Mouse (Mus musculus) embryonic facial prominence, embryonic 11.5 days (tissue): Measurements from ENCODE around the gene Alg1. TPM values are rescaled to one million over a fixed set of nuclear protein-coding genes. Genes with fewer than 3 reads are reported as not detected.
"Not testable (repeated sequence)": the region's sequence is repeated elsewhere in the genome, so short reads cannot be mapped to it uniquely, and the experiment has no call there.

ENCODE experiments used
- ATAC-seq: fragments of 200-750 bp; cut with Nextera tagmentation; replicated peaks from 2 replicates; pipeline ENCODE4 v1.8.0; 2017; ENCODE audit warnings: low read depth; ENCODE audit not compliant: insufficient number of reproducible peaks, low FRiP score, low TSS enrichment
- DNase-seq: peaks from one replicate; pipeline ENCODE4 v3.0.0-alpha.2; 2015; ENCODE audit warnings: low spot score
- H3K27ac ChIP-seq: fragments of 300-500 bp; sonication (generic); replicated peaks from 2 replicates; pipeline ENCODE4 v1.5.1; 2014; ENCODE audit warnings: mild to moderate bottlenecking, low read depth, low read length, control low read depth
- H3K27me3 ChIP-seq: fragments of 300-500 bp; sonication (generic); 2 replicates; pipeline ENCODE4 v1.6.1; 2014; ENCODE audit warnings: mild to moderate bottlenecking, low read length, moderate library complexity, mixed read lengths; ENCODE audit not compliant: control insufficient read depth, insufficient read depth
- H3K36me3 ChIP-seq: fragments of 300-500 bp; sonication (generic); replicated peaks from 2 replicates; pipeline ENCODE4 v1.6.1; 2014; ENCODE audit warnings: low read depth, mild to moderate bottlenecking, low read length, moderate library complexity, mixed read lengths; ENCODE audit not compliant: control insufficient read depth, insufficient read depth
- H3K4me1 ChIP-seq: fragments of 300-500 bp; sonication (generic); 2 replicates; pipeline ENCODE4 v1.6.1; 2014; ENCODE audit warnings: low read length, mixed read lengths; ENCODE audit not compliant: control insufficient read depth, insufficient read depth
- H3K4me2 ChIP-seq: fragments of 300-500 bp; sonication (generic); 2 replicates; pipeline ENCODE4 v1.6.1; 2014; ENCODE audit warnings: low read depth, mild to moderate bottlenecking, control low read depth, low read length, moderate library complexity
- H3K4me3 ChIP-seq: fragments of 300-500 bp; sonication (generic); 2 replicates; pipeline ENCODE4 v1.5.1; 2014; ENCODE audit warnings: low read depth, low read length, control low read depth
- H3K9ac ChIP-seq: fragments of 300-500 bp; sonication (generic); replicated peaks from 2 replicates; pipeline ENCODE4 v1.6.1; 2014; ENCODE audit warnings: mild to moderate bottlenecking, control low read depth, low read length
- H3K9me3 ChIP-seq: fragments of 300-500 bp; sonication (generic); replicated peaks from 2 replicates; pipeline ENCODE4 v1.6.1; 2016; ENCODE audit warnings: mild to moderate bottlenecking, low read length, inconsistent platforms, mixed read lengths; ENCODE audit not compliant: control insufficient read depth
- WGBS: fragments of 180-500 bp; shearing (Covaris S2); extraction: QIAGEN DNeasy Blood & Tissue Kit; methylation state at CpG from one replicate; pipeline ENCODE4 v1.1.7; 2014; 5-methylcytosine and 5-hydroxymethylcytosine counted together
- polyA plus RNA-seq: library from polyadenylated mRNA; unstranded; fragments of >200 nt; fragmentation: Nextera tagmentation; extraction: Ambion mirVana; gene quantifications from 2 replicates; pipeline ENCODE4 v1.2.1, GENCODE M21; 2014

Alg1 gene
- polyA plus RNA-seq, 1 experiment from 2014 or later, result 22.6 TPM

- no peak overlapping the region for H3K27ac ChIP-seq
- WGBS, result 79% methylated on average over 4 of the region's 4 CpGs
- DNase-seq (no peak), ATAC-seq (no peak)
- no peak overlapping the region for H3K9ac ChIP-seq
- no peaks in the 10 kb centered on the region for H3K4me1 ChIP-seq
- no peak overlapping the region for H3K4me3 ChIP-seq
- H3K9me3 ChIP-seq, result no peaks in the 10 kb centered on the region
- peaks cover 3% of the 10 kb centered on the region; the same call in 1 of the 2 replicates for H3K27me3 ChIP-seq
- no peaks in the 10 kb centered on the region for H3K36me3 ChIP-seq
- H3K4me2 ChIP-seq, result no peak overlapping the region
These were observed 12.0 kb upstream of the Alg1 start for GRCm38 (mm10) chr16:5221403-5221802.

GRCm38 (mm10) chr16:5222140-5222539, 11.3 kb upstream of the Alg1 start, which contains the start of gene AU021092:
Gene AU021092 (minus strand): TSS chr16:5222299.
- ATAC-seq (no peak), DNase-seq (no peak)
- no peak within 1 kb of the TSS for H3K4me3 ChIP-seq
- H3K9me3 ChIP-seq, result no peaks in the 10 kb centered on the region
- H3K27ac ChIP-seq, result no peak within 1 kb of the TSS
- no peaks in the 10 kb centered on the region for H3K4me1 ChIP-seq
- H3K27me3 ChIP-seq, result peaks cover 3% of the 10 kb centered on the region; the same call in 1 of the 2 replicates
- 70% methylated on average over 6 of the region's 6 CpGs for WGBS
- no peak within 1 kb of the TSS for H3K9ac ChIP-seq
- H3K36me3 ChIP-seq, result no peaks in the 10 kb centered on the region
- H3K4me2 ChIP-seq, result no peak within 1 kb of the TSS

- 10% methylated on average over 1 of the region's 1 CpGs for WGBS
- not testable (repeated sequence) for H3K4me3 ChIP-seq, H3K4me1 ChIP-seq, H3K9me3 ChIP-seq, DNase-seq, H3K27me3 ChIP-seq, H3K9ac ChIP-seq, ATAC-seq, H3K27ac ChIP-seq, H3K4me2 ChIP-seq, H3K36me3 ChIP-seq
These were observed 6.9 kb upstream of the Alg1 start for GRCm38 (mm10) chr16:5226534-5226933.

- H3K9me3 ChIP-seq, DNase-seq, H3K4me2 ChIP-seq, H3K27me3 ChIP-seq, H3K4me3 ChIP-seq, H3K36me3 ChIP-seq, H3K4me1 ChIP-seq, H3K9ac ChIP-seq, H3K27ac ChIP-seq, ATAC-seq: not testable (repeated sequence)
- WGBS, result 79% methylated on average over 19 of the region's 19 CpGs
These were observed 5.9 kb upstream of the Alg1 start for GRCm38 (mm10) chr16:5227501-5227900.

GRCm38 (mm10) chr16:5228103-5228502, 5.3 kb upstream of the Alg1 start:
- not testable (repeated sequence) for H3K4me3 ChIP-seq, H3K36me3 ChIP-seq, H3K27ac ChIP-seq, H3K27me3 ChIP-seq, H3K9me3 ChIP-seq, H3K9ac ChIP-seq, DNase-seq, ATAC-seq, H3K4me1 ChIP-seq, H3K4me2 ChIP-seq
- 80% methylated on average over 3 of the region's 3 CpGs for WGBS

- no peak for DNase-seq
- H3K4me3 ChIP-seq, result no peak overlapping the region
- H3K9me3 ChIP-seq, result no peaks in the 10 kb centered on the region
- no peak overlapping the region for H3K9ac ChIP-seq
- H3K27ac ChIP-seq, result no peak overlapping the region
- no peak overlapping the region for H3K4me2 ChIP-seq
- no peaks in the 10 kb centered on the region; the same call in 1 of the 2 replicates for H3K4me1 ChIP-seq
- ATAC-seq, result no peak
- WGBS, result 74% methylated on average over 4 of the region's 4 CpGs
- H3K27me3 ChIP-seq, result no peaks in the 10 kb centered on the region
- no peaks in the 10 kb centered on the region for H3K36me3 ChIP-seq
These were observed 439 bp upstream of the Alg1 start for GRCm38 (mm10) chr16:5232982-5233381.

- Histone ChIP-seq H3K4me1 (no peaks in the 10 kb centered on the region), H3K27me3 (no peaks in the 10 kb centered on the region), H3K36me3 (no peaks in the 10 kb centered on the region; the same call in 1 of the 2 replicates), H3K4me2 (no peak overlapping the region), H3K27ac (no peak overlapping the region), H3K9me3 (no peaks in the 10 kb centered on the region), H3K4me3 (no peak overlapping the region), H3K9ac (no peak overlapping the region)
- WGBS, result 93% methylated on average over 4 of the region's 4 CpGs
- ATAC-seq (no peak), DNase-seq (no peak)
These were observed 8.9 kb downstream of the Alg1 start for GRCm38 (mm10) chr16:5242355-5242754.

- Histone ChIP-seq H3K9me3 (no peaks in the 10 kb centered on the region), H3K4me2 (no peak overlapping the region), H3K4me1 (no peaks in the 10 kb centered on the region), H3K9ac (no peak overlapping the region), H3K27ac (no peak overlapping the region), H3K36me3 (no peaks in the 10 kb centered on the region; the same call in 1 of the 2 replicates), H3K4me3 (no peak overlapping the region), H3K27me3 (no peaks in the 10 kb centered on the region)
- no peak for ATAC-seq
- DNase-seq, result no peak
- WGBS, result 91% methylated on average over 6 of the region's 6 CpGs
These were observed 9.5 kb downstream of the Alg1 start for GRCm38 (mm10) chr16:5242882-5243281.
